Mouse (Mus musculus) left cerebral cortex, adult 18-20 months (tissue): ENCODE measurements at regions not wholly inside any gene's neighbourhood (a gene's known extent, or its start where the extent isn't known, plus 50 kb on each side); places are given as distances from the start of the nearest gene placed in this dataset.
A peak's percentile ranks its signal among the peaks of the same experiment; 100 is the strongest.

Experiments
- DNase-seq, 2 experiments: peaks; one replicate each; pipeline ENCODE4 v3.0.0; 2021 to 2022; ENCODE audit warnings: low spot score in 2 of 2, mixed read lengths in 1 of 2

DNA sequence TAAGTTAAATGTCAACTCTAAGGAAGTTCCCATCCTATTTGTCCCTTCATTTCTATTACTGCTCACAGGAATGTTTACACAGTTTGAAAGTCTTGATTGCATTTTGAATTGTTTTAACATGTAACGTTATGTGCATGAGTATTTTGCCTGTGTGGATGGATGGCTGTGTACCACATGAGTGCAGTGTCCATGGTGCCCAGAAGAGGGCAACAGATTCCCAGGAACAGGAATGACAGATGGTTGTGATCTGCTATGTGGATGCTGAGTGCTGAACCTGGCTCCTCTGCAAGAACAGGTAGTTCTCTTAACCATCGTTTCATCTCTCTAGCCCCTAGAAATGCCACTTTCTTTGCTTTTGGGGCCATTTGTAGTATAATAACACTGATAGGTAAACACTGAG lies 597.9 kb upstream of the Zwint start:
- DNase-seq, result no peak

DNA sequence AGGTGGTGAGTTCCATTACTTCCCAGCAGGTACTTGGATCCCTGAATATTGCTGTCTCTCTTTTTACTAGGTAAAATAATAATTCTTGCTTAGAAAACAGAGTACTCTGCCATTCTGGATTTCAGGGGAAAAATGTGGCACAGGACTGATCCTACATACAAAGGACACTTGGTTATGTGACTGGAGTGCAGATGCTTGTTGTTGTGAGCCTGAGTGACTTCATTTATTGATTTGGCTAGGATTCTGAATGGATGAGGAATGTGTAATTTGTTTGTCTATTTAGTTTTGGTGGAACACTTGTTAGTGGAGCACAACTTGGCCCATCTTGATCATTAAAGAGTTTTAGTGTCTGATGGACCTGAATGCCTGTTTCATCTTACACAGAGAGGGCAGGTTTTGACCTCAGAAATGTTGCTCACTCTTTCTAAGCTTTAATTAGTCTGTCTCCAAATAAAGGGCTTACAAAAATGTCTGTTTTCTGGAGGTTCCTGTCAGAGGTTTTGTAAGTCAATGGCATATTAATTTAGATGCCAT lies 583.4 kb upstream of the Zwint start:
- no peak for DNase-seq

DNA sequence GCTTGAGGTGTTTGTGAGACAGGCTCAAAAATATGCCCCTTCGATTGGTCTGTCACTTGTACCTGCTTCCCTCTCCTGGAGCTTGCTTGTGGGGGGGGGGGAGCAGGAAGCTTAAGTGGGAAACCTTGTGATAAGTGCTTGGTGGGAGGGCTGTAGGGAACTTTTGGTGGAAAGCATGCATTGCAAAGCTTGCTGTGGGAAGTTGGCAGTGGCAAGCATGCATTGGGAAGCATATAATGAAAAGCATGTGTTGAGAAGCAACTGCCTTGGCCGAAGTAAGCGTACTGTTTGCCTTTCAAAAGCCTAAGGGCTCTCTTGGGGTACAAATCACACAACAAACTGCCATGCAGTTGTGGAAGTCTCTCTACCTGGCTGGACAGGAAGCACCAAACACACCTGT lies 576.3 kb upstream of the Zwint start:
- DNase-seq, result no peak

GRCm38 (mm10) chr10:72096951-72097350 lies 557.7 kb upstream of the Zwint start:
- DNase-seq, result no peak

DNA sequence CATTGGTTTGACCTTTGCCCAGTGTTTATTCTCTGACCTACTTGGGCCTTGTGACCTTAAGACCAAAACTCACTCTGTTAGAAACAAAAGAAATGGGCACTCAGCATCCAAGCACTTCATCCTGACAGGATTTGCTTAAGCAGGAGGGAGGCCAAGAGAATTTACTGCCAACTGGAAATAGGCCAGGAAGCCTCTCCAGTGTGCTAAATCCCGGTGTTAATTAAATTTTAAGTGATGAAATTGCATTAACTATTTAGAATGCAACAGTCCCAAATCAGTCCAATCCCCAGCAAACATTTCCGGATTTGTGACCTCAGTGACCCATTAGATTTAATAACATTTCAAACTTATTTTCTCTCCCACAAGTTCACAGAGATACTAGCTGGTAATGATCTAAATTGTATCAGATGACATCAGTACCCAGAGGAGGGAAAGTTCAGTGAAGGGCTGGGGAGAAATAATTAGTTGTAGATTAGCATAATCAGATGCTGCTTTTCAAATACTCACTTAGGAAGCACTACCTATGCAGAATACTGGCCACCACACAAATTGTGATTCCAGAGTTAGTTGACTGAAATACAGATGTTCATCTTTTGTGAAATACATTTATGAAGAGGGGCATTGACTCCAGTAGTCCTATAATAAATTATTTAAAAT lies 555.4 kb upstream of the Zwint start:
- peak in 1 of 2 experiments; percentile 11 for DNase-seq

DNA sequence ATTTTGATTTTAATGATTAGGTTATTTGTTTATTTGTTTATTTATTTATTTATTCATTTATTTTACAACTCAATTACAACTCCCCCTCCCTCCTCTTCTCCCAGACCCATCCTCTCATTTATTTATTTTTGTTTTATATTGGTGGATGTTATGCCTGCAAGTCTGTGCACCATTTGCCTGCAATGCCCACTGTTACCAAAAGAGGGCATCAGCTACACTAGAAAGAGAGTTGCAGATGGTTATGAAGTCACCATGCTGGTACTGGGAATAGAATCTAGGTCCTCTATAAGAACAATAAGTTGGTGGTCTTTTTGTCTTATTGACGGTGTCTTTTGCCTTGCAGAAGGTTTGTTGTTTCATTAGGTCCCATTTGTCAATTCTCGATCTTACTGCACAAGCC lies 535.2 kb upstream of the Zwint start:
- DNase-seq, result no peak

GRCm38 (mm10) chr10:72132407-72132806 lies 522.2 kb upstream of the Zwint start:
- DNase-seq, result no peak
